Mouse (Mus musculus): Measurements from ENCODE around the gene Patl1.

- TF ChIP-seq CTCF (IDR thresholded peaks at IDR 0.05; ENCODE audit: low read depth, low read length): no peak
- TF ChIP-seq POLR2A (IDR thresholded peaks at IDR 0.05; ENCODE audit: insufficient read depth, low read length): no peak
Measured at GRCm38 (mm10) chr19:11915804-11916203, 3.6 kb downstream of the Patl1 start.
